Mouse (Mus musculus): ENCODE data around the gene Gm4450.
"Not testable (repeated sequence)": the region's sequence is repeated elsewhere in the genome, so short reads cannot be mapped to it uniquely, and the experiment has no call there.

Gene Gm4450

DNA sequence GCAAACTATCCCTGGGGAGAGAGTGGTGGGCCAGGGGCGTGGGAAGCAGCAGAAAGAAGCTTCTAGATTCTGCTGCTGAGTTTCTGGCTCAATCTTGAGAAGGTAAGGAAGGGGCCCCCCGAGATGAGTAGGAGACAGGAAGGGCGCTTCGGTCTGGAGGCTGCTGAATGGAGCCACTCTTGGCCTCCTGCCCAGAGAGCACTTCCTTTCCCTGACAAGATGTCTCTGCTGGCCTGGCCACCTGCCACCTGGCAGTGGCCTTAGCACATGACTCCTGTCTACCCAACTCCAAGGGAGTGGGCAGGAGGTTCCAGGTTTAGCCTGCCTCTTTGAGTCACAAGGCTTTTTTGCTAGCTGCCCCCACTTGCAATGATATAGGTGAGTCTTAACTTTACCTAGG is 39.6 kb downstream of the Gm4450 start:
- DNase-seq (ENCODE audit: low read depth): no peak

GRCm38 (mm10) chr3:98416426-98417250 is 40.3 kb downstream of the Gm4450 start:
- DNase-seq (ENCODE audit: low read depth): no peak

GRCm38 (mm10) chr3:98414296-98414695 is 42.6 kb downstream of the Gm4450 start:
- no peak for DNase-seq (ENCODE audit: low read depth)

DNA sequence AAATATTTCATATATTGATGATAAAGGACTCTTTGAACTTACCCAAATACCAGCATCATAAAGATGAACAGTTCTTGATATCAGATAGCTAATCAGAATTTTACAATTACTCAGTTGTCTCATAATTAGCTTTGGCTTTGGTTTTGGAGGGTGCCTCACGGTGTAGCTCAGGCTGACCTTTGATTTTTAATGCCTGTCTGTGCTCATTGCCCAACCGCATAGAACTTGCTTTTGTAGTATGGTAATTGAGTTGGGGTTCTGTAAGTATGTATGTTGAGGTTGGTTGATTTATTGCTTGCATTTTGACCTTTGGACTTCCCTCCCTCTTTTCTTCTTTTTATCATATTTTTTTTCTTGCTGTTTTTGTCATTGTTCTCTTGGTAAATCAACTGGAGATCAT is 43.2 kb downstream of the Gm4450 start:
- no peak for DNase-seq (ENCODE audit: low read depth)

GRCm38 (mm10) chr3:98410619-98411580 is 46.0 kb downstream of the Gm4450 start:
- not testable (repeated sequence) for DNase-seq (ENCODE audit: low read depth)

DNA sequence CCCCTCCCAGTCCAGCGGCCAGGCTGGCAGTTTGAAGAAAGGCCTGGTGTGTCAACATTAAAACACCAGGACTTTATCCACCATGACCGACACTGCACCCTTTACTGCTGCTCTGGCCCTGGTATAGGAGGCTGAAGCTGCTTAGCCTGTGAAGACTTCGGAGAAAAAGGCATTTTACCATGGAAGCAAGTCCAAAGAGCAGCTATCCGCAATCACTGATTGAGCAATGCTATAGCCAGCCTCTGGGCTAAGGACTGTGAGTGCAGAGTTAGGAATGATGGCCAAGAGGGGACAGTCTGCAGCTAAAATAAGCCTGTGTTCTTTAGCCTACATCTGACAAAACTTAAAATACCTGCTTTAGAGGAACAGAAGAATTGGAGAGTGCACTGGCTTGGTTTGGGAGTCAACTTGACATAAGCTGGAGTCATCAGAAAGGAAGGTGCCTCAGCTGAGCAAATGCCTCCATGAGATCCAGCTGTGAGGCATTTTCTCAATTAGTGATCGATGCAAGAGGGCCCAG is 49.6 kb downstream of the Gm4450 start:
- DNase-seq (ENCODE audit: low read depth): not testable (repeated sequence)

GRCm38 (mm10) chr3:98406569-98407144 is 50.3 kb downstream of the Gm4450 start:
- DNase-seq (ENCODE audit: low read depth): peak; percentile 63

DNA sequence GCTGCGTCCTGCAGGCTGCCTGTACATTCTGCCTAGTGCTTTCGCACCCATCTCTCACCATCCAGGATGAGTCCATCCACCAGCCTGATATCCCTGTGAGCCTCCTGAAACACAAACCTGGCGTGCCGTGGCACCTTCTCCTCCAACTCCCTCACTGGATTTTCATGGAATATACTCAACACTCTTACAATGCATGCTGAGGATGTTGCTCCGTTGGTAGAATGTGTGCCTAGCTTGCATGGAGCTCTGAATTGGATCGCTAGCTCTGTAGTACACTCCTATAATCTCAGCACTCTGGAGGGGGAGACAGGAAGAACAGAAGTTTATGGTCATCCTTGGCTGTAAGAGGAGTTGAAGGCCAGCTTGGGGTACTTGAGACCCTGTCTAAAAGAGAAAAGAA is 51.0 kb downstream of the Gm4450 start:
- DNase-seq (ENCODE audit: low read depth): not testable (repeated sequence)

DNA sequence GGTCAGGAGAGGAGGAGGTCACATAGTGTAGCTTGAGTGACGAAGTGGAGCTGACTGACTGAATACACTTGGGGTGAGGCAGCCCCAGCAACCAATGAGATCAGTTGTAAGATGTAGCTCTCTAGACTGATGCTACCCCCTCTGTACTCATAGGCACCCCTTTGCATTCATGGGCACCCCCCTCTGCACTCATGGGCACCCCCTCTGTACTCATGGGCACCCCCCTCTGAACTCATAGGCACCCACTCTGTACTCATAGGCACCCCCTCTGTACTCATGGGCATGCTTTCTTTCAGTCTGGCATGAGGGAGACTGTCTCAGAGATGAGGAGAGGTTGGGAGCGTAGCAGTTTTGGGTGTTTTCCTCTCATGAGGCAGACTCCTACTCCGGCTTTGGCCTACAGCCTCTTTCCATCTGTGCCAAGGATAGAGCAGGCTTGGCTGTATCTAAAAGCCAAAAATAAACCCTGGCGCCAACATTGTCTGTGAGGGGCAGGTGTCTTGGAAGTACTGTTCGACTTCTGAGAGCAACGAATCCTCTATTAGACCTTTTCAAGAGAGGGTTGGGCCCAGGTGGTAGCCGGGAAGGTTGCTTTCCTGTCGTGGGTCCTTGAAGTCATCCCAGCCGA is 52.5 kb downstream of the Gm4450 start:
- not testable (repeated sequence) for DNase-seq (ENCODE audit: low read depth)
